Mouse (Mus musculus): ENCODE results near the gene Olfr1298. TPM values are rescaled to one million over a fixed set of nuclear protein-coding genes. Genes with fewer than 3 reads are reported as not detected.

The Olfr1298 gene
- not detected in 2 replicates for polyA plus RNA-seq (2015; fragmentation: Nextera tagmentation; extraction: Ambion mirVana)

DNA sequence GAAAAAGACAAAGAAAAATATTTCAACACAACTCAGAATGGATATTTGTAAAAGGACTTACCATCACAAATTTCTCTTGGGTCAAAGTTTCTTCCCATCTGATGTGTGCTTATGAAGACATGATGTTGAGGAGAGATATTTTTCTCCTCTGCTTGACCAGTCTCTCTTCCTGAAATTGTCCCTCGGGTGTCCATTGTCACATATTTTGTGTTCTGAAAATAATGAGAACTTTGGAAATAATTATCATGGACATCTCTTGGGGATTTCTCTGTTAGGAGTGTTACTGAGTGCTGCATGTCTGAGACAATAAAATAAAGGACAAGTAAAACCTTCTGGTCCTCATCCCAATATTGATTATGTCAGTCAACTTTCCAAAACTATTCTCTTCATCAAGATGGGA lies at the start of gene Olfr1298:
Gene Olfr1298, minus strand, starts transcription at position 101 of the 400 bp plus-strand sequence.
- Histone ChIP-seq H3K4me1 (no peaks in the 10 kb centered on the region), H3K27me3 (replicated peaks) (no peaks in the 10 kb centered on the region), H3K27ac (replicated peaks) (no peak within 1 kb of the TSS), H3K9ac (replicated peaks) (no peak within 1 kb of the TSS), H3K9me3 (replicated peaks) (no peaks in the 10 kb centered on the region), H3K4me2 (no peak within 1 kb of the TSS), H3K36me3 (no peaks in the 10 kb centered on the region), H3K4me3 (replicated peaks) (no peak within 1 kb of the TSS)
- 95% methylated on average over 1 of the region's 1 CpGs for WGBS
- ATAC-seq (ENCODE audit: low FRiP score), result no peak

DNA sequence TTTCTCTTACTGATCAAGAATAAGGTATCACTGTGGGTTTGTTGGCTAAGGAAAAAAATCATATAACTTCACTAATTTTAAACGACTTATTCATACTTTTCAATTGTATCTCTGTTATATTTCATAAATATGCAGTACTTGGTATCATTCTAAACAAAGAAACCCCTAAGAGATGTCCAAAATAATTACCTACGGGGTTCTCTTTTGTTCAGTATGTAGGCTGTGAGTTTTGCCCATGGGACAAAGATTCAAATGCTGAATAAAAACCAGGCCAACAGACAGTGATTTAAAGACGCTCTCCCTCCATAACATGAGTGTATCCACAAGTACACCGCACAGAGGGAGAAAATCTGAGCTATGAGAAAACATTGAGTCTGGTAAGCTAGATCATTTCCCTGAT lies 12.1 kb upstream of the Olfr1298 start, which contains the start of gene Olfr1299:
Gene Olfr1299, plus strand, starts transcription at position 301 of the 400 bp plus-strand sequence.
- ATAC-seq (ENCODE audit: low FRiP score), result no peak
- Histone ChIP-seq H3K9me3 (replicated peaks) (no peaks in the 10 kb centered on the region), H3K36me3 (no peaks in the 10 kb centered on the region), H3K4me1 (no peaks in the 10 kb centered on the region), H3K9ac (replicated peaks) (no peak within 1 kb of the TSS), H3K4me2 (no peak within 1 kb of the TSS), H3K4me3 (replicated peaks) (no peak within 1 kb of the TSS), H3K27ac (replicated peaks) (no peak within 1 kb of the TSS), H3K27me3 (replicated peaks) (no peaks in the 10 kb centered on the region)
- WGBS, result 84% methylated on average over 4 of the region's 4 CpGs

DNA sequence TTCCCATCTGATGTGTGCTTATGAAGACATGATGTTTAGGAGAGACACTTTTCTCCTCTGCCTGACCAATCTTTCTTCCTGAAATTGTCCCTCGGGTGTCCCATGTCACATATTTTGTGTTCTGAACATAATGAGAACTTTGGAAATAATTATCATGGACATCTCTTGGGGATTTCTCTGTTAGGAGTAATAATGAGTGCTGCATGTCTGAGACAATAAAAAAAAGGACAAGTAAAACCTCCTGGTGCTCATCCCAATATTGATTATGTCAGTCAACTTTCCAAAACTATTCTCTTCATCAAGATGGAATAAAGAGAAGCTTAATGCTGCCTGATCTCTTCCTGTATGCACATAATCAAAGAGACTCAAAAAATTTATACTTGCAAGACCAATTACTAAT lies 22.6 kb downstream of the Olfr1298 start, which contains the start of gene Olfr1297:
Gene Olfr1297, minus strand, starts transcription at position 101 of the 400 bp plus-strand sequence.
- Histone ChIP-seq H3K9ac (replicated peaks) (no peak within 1 kb of the TSS), H3K9me3 (replicated peaks) (no peaks in the 10 kb centered on the region), H3K36me3 (no peaks in the 10 kb centered on the region), H3K4me3 (replicated peaks) (no peak within 1 kb of the TSS), H3K27me3 (replicated peaks) (no peaks in the 10 kb centered on the region), H3K4me2 (no peak within 1 kb of the TSS), H3K4me1 (no peaks in the 10 kb centered on the region), H3K27ac (replicated peaks) (no peak within 1 kb of the TSS)
- no peak for ATAC-seq (ENCODE audit: low FRiP score)
- WGBS, result 80% methylated on average over 1 of the region's 1 CpGs

Other genes starting within 250 kb of the Olfr1298 start
- gene Olfr1286, start 226.1 kb downstream of the Olfr1298 start, polyA plus RNA-seq (2015; fragmentation: Nextera tagmentation; extraction: Ambion mirVana), result not detected in 2 replicates
- gene Olfr1287, start 200.1 kb downstream of the Olfr1298 start, polyA plus RNA-seq (2015; fragmentation: Nextera tagmentation; extraction: Ambion mirVana), result not detected in 2 replicates
- gene Olfr1288, start 175.1 kb downstream of the Olfr1298 start, polyA plus RNA-seq (2015; fragmentation: Nextera tagmentation; extraction: Ambion mirVana), result not detected in 2 replicates
- gene Olfr1289, start 168.4 kb downstream of the Olfr1298 start, polyA plus RNA-seq (2015; fragmentation: Nextera tagmentation; extraction: Ambion mirVana), result not detected in 2 replicates
- gene Olfr1290, start 155.4 kb downstream of the Olfr1298 start, polyA plus RNA-seq (2015; fragmentation: Nextera tagmentation; extraction: Ambion mirVana), result not detected in 2 replicates
- gene Olfr1291-ps1, start 152.0 kb downstream of the Olfr1298 start, polyA plus RNA-seq (2015; fragmentation: Nextera tagmentation; extraction: Ambion mirVana), result not detected in 2 replicates
- gene Olfr1293-ps, start 124.0 kb downstream of the Olfr1298 start, polyA plus RNA-seq (2015; fragmentation: Nextera tagmentation; extraction: Ambion mirVana), result not detected in 2 replicates
- not detected in 2 replicates for gene Olfr1294, start 108.9 kb downstream of the Olfr1298 start, polyA plus RNA-seq (2015; fragmentation: Nextera tagmentation; extraction: Ambion mirVana)
- gene Olfr1295, start 79.5 kb downstream of the Olfr1298 start, polyA plus RNA-seq (2015; fragmentation: Nextera tagmentation; extraction: Ambion mirVana), result not detected in 2 replicates
- not detected in 2 replicates for gene Olfr1297, start 22.7 kb downstream of the Olfr1298 start, polyA plus RNA-seq (2015; fragmentation: Nextera tagmentation; extraction: Ambion mirVana)
- not detected in 2 replicates for gene Olfr1299, start 12.2 kb upstream of the Olfr1298 start, polyA plus RNA-seq (2015; fragmentation: Nextera tagmentation; extraction: Ambion mirVana)
- not detected in 2 replicates for gene Olfr1301, start 101.8 kb upstream of the Olfr1298 start, polyA plus RNA-seq (2015; fragmentation: Nextera tagmentation; extraction: Ambion mirVana)
- not detected in 2 replicates for gene Olfr1302, start 128.2 kb upstream of the Olfr1298 start, polyA plus RNA-seq (2015; fragmentation: Nextera tagmentation; extraction: Ambion mirVana)
- gene Olfr1303, start 171.1 kb upstream of the Olfr1298 start, polyA plus RNA-seq (2015; fragmentation: Nextera tagmentation; extraction: Ambion mirVana), result not detected in 2 replicates
- gene Olfr1305, start 227.9 kb upstream of the Olfr1298 start, polyA plus RNA-seq (2015; fragmentation: Nextera tagmentation; extraction: Ambion mirVana), result not detected in 2 replicates

Data from neural tube, embryonic 15.5 days (tissue).